Mouse (Mus musculus): ENCODE measurements around the gene Lmna. TPM values are rescaled to one million over a fixed set of nuclear protein-coding genes. Genes with fewer than 3 reads are reported as not detected.

Gene Lmna
- polyA plus RNA-seq, 1 experiment from 2014 or later = 109 TPM

GRCm38 (mm10) chr3:88476403-88476802 is 33.4 kb downstream of the Lmna start:
- H3K27me3 ChIP-seq = no peaks in the 10 kb centered on the region
- H3K4me1 ChIP-seq = peaks cover 5% of the 10 kb centered on the region; the same call in 1 of the 2 replicates
- H3K27ac ChIP-seq = no peak overlapping the region
- H3K4me2 ChIP-seq (replicated peaks) = no peak overlapping the region
- no peak overlapping the region for H3K4me3 ChIP-seq
- ATAC-seq (ENCODE audit: insufficient number of reproducible peaks, insufficient read depth, low FRiP score, low TSS enrichment) = no peak
- H3K36me3 ChIP-seq = no peaks in the 10 kb centered on the region
- H3K9me3 ChIP-seq = no peaks in the 10 kb centered on the region
- WGBS = 72% methylated on average over 6 of the region's 6 CpGs
- no peak overlapping the region for H3K9ac ChIP-seq

GRCm38 (mm10) chr3:88473571-88473970 is 36.2 kb downstream of the Lmna start:
- WGBS = 88% methylated on average over 1 of the region's 1 CpGs
- H3K27ac ChIP-seq = 0 out of 2 replicates have a peak overlapping the region, but pooled peaks have one; percentile 12

GRCm38 (mm10) chr3:88473020-88473419 is 36.7 kb downstream of the Lmna start:
- Histone ChIP-seq H3K36me3 (no peaks in the 10 kb centered on the region), H3K4me2 (replicated peaks) (no peak overlapping the region), H3K27ac (peak overlapping the region; percentile 57; the same call in 1 of the 2 replicates), H3K9ac (no peak overlapping the region), H3K27me3 (no peaks in the 10 kb centered on the region), H3K4me1 (peaks cover 5% of the 10 kb centered on the region; the same call in 1 of the 2 replicates), H3K4me3 (no peak overlapping the region), H3K9me3 (no peaks in the 10 kb centered on the region)
- ATAC-seq (ENCODE audit: insufficient number of reproducible peaks, insufficient read depth, low FRiP score, low TSS enrichment) = no peak
- 13% methylated on average over 5 of the region's 5 CpGs for WGBS

More at GRCm38 (mm10) chr3:88473571-88473970, 36.2 kb downstream of the Lmna start:
- H3K4me1 ChIP-seq = peaks cover 5% of the 10 kb centered on the region; the same call in 1 of the 2 replicates
- no peak overlapping the region for H3K9ac ChIP-seq
- no peak for ATAC-seq (ENCODE audit: insufficient number of reproducible peaks, insufficient read depth, low FRiP score, low TSS enrichment)
- H3K36me3 ChIP-seq = no peaks in the 10 kb centered on the region
- H3K4me2 ChIP-seq (replicated peaks) = no peak overlapping the region
- no peak overlapping the region for H3K4me3 ChIP-seq
- no peaks in the 10 kb centered on the region for H3K9me3 ChIP-seq
- no peaks in the 10 kb centered on the region for H3K27me3 ChIP-seq

GRCm38 (mm10) chr3:88470943-88471479 is 38.7 kb downstream of the Lmna start:
- Histone ChIP-seq H3K9ac (no peak overlapping the region), H3K27me3 (no peaks in the 10 kb centered on the region), H3K4me3 (no peak overlapping the region), H3K4me1 (peaks cover 5% of the 10 kb centered on the region; the same call in 1 of the 2 replicates), H3K36me3 (no peaks in the 10 kb centered on the region), H3K4me2 (replicated peaks) (no peak overlapping the region), H3K27ac (no peak overlapping the region), H3K9me3 (no peaks in the 10 kb centered on the region)
- 25% methylated on average over 10 of the region's 10 CpGs for WGBS
- no peak for ATAC-seq (ENCODE audit: insufficient number of reproducible peaks, insufficient read depth, low FRiP score, low TSS enrichment)

- Histone ChIP-seq H3K4me2 (replicated peaks) (no peak overlapping the region), H3K9ac (no peak overlapping the region), H3K27me3 (no peaks in the 10 kb centered on the region), H3K9me3 (no peaks in the 10 kb centered on the region), H3K27ac (no peak overlapping the region), H3K4me1 (peaks cover 5% of the 10 kb centered on the region; the same call in 1 of the 2 replicates), H3K4me3 (no peak overlapping the region), H3K36me3 (no peaks in the 10 kb centered on the region)
- 55% methylated on average over 2 of the region's 2 CpGs for WGBS
- no peak for ATAC-seq (ENCODE audit: insufficient number of reproducible peaks, insufficient read depth, low FRiP score, low TSS enrichment)
Observed at GRCm38 (mm10) chr3:88469466-88469865, 40.3 kb downstream of the Lmna start.

GRCm38 (mm10) chr3:88467116-88467824 is 42.5 kb downstream of the Lmna start:
- no peak overlapping the region for H3K4me2 ChIP-seq (replicated peaks)
- H3K9me3 ChIP-seq = no peaks in the 10 kb centered on the region
- H3K36me3 ChIP-seq = no peaks in the 10 kb centered on the region
- H3K4me1 ChIP-seq = no peaks in the 10 kb centered on the region
- no peak overlapping the region for H3K27ac ChIP-seq
- H3K27me3 ChIP-seq = no peaks in the 10 kb centered on the region
- H3K4me3 ChIP-seq = no peak overlapping the region
- peak; percentile 77 for ATAC-seq (ENCODE audit: insufficient number of reproducible peaks, insufficient read depth, low FRiP score, low TSS enrichment)
- WGBS = 30% methylated on average over 16 of the region's 16 CpGs
- H3K9ac ChIP-seq = no peak overlapping the region

GRCm38 (mm10) chr3:88465127-88465526 is 44.6 kb downstream of the Lmna start:
- Histone ChIP-seq H3K9ac (no peak overlapping the region), H3K9me3 (no peaks in the 10 kb centered on the region), H3K4me3 (no peak overlapping the region), H3K36me3 (no peaks in the 10 kb centered on the region), H3K4me2 (replicated peaks) (no peak overlapping the region), H3K4me1 (peaks cover 8% of the 10 kb centered on the region; the same call in 1 of the 2 replicates), H3K27me3 (peaks cover 4% of the 10 kb centered on the region; the same call in 1 of the 2 replicates), H3K27ac (no peak overlapping the region)
- no peak for ATAC-seq (ENCODE audit: insufficient number of reproducible peaks, insufficient read depth, low FRiP score, low TSS enrichment)
- WGBS = 73% methylated on average over 2 of the region's 2 CpGs

- Histone ChIP-seq H3K27me3 (peaks cover 4% of the 10 kb centered on the region; the same call in 1 of the 2 replicates), H3K4me1 (peaks cover 8% of the 10 kb centered on the region; the same call in 1 of the 2 replicates), H3K9me3 (no peaks in the 10 kb centered on the region), H3K27ac (no peak overlapping the region), H3K36me3 (no peaks in the 10 kb centered on the region), H3K9ac (no peak overlapping the region), H3K4me2 (replicated peaks) (no peak overlapping the region), H3K4me3 (no peak overlapping the region)
- ATAC-seq (ENCODE audit: insufficient number of reproducible peaks, insufficient read depth, low FRiP score, low TSS enrichment) = no peak
- WGBS = 47% methylated on average over 3 of the region's 3 CpGs
Observed at GRCm38 (mm10) chr3:88464425-88464824, 45.3 kb downstream of the Lmna start.

- Histone ChIP-seq H3K27ac (no peak within 1 kb of the TSS), H3K9me3 (no peaks in the 10 kb centered on the region), H3K36me3 (no peaks in the 10 kb centered on the region), H3K4me3 (no peak within 1 kb of the TSS), H3K4me2 (replicated peaks) (no peak within 1 kb of the TSS), H3K27me3 (peaks cover 7% of the 10 kb centered on the region; the same call in 1 of the 2 replicates), H3K4me1 (peaks cover 21% of the 10 kb centered on the region; the same call in 1 of the 2 replicates), H3K9ac (no peak within 1 kb of the TSS)
- ATAC-seq (ENCODE audit: insufficient number of reproducible peaks, insufficient read depth, low FRiP score, low TSS enrichment) = no peak
- WGBS = 41% methylated on average over 12 of the region's 12 CpGs
Observed at GRCm38 (mm10) chr3:88460983-88461696, 48.6 kb downstream of the Lmna start, which contains the start of gene Sema4a. Gene Sema4a, minus strand, starts transcription at chr3:88461182.

GRCm38 (mm10) chr3:88460029-88460428 is 49.7 kb downstream of the Lmna start:
- Histone ChIP-seq H3K9me3 (no peaks in the 10 kb centered on the region), H3K4me2 (replicated peaks) (no peak overlapping the region), H3K27me3 (peaks cover 7% of the 10 kb centered on the region; the same call in 1 of the 2 replicates), H3K4me1 (peaks cover 28% of the 10 kb centered on the region; the same call in 1 of the 2 replicates), H3K4me3 (no peak overlapping the region), H3K36me3 (no peaks in the 10 kb centered on the region), H3K27ac (no peak overlapping the region), H3K9ac (no peak overlapping the region)
- 75% methylated on average over 5 of the region's 5 CpGs for WGBS
- ATAC-seq (ENCODE audit: insufficient number of reproducible peaks, insufficient read depth, low FRiP score, low TSS enrichment) = no peak

GRCm38 (mm10) chr3:88458778-88459219 is 51.0 kb downstream of the Lmna start:
- Histone ChIP-seq H3K27me3 (peaks cover 7% of the 10 kb centered on the region; the same call in 1 of the 2 replicates), H3K4me2 (replicated peaks) (peak overlapping the region; percentile 55), H3K27ac (peak overlapping the region; percentile 36; the same call in 1 of the 2 replicates), H3K36me3 (no peaks in the 10 kb centered on the region), H3K4me3 (peak overlapping the region; percentile 36), H3K4me1 (peaks cover 29% of the 10 kb centered on the region; the same call in 1 of the 2 replicates), H3K9ac (peak overlapping the region; percentile 30; the same call in 1 of the 2 replicates), H3K9me3 (no peaks in the 10 kb centered on the region)
- peak; percentile 54; the same call in 1 of the 2 replicates for ATAC-seq (ENCODE audit: insufficient number of reproducible peaks, insufficient read depth, low FRiP score, low TSS enrichment)
- WGBS = 0% methylated on average over 14 of the region's 14 CpGs
